Mouse (Mus musculus): Measurements from ENCODE around the gene Ttll3. TPM values are rescaled to one million over a fixed set of nuclear protein-coding genes. Genes with fewer than 3 reads are reported as not detected.

Ttll3 gene
- total and polyA plus RNA-seq, 3 experiments = 5.7 to 11.2 TPM; not detected in 1

- Histone ChIP-seq H3K36me3 (ENCODE audit: control insufficient read depth in 1 of 2, insufficient read depth in 2 of 2, low read length in 2 of 2) (peaks cover 0 to 10% of the 10 kb centered on the region in 2 experiments; a peak in 2 of 4 replicates), H3K27ac (ENCODE audit: control insufficient read depth, low read depth, low read length) (no peak overlapping the region), H3K4me3 (ENCODE audit: control insufficient read depth in 1 of 2, insufficient read depth in 1 of 2, low read depth in 2 of 2, low read length in 2 of 2) (no peak overlapping the region), H3K9ac (ENCODE audit: control insufficient read depth, low read depth, low read length, poor library complexity, severe bottlenecking) (no peak overlapping the region), H3K4me1 (ENCODE audit: control insufficient read depth in 1 of 2, insufficient read depth in 2 of 2, low read length in 2 of 2) (peaks cover 4 to 13% of the 10 kb centered on the region in 2 experiments), H3K9me3 (replicated peaks; ENCODE audit: insufficient read depth, low read length) (no peaks in the 10 kb centered on the region), H3K27me3 (ENCODE audit: control insufficient read depth in 1 of 2, insufficient read depth in 2 of 2, low read length in 2 of 2) (no peaks in the 10 kb centered on the region; a peak in 1 of 4 replicates), H3K79me2 (ENCODE audit: control insufficient read depth, insufficient read depth, low read length, poor library complexity) (peaks cover 13% of the 10 kb centered on the region)
- no peak for DNase-seq (ENCODE audit: low read depth, low spot score)
- TF ChIP-seq TAL1 (IDR thresholded peaks at IDR 0.05; ENCODE audit: low read length) (no peak), USF1 (IDR thresholded peaks at IDR 0.05; ENCODE audit: low read depth, low read length) (no peak), MAFK (IDR thresholded peaks at IDR 0.05; ENCODE audit: borderline replicate concordance, low read depth, low read length) (no peak), POLR2AphosphoS5 (IDR thresholded peaks at IDR 0.05; ENCODE audit: borderline replicate concordance, low read depth, low read length) (no peak), BHLHE40 (IDR thresholded peaks at IDR 0.05; ENCODE audit: borderline replicate concordance, low read depth, low read length) (no peak)
These were observed 49.8 kb downstream of the Ttll3 start for GRCm38 (mm10) chr6:113438721-113439430.

DNA sequence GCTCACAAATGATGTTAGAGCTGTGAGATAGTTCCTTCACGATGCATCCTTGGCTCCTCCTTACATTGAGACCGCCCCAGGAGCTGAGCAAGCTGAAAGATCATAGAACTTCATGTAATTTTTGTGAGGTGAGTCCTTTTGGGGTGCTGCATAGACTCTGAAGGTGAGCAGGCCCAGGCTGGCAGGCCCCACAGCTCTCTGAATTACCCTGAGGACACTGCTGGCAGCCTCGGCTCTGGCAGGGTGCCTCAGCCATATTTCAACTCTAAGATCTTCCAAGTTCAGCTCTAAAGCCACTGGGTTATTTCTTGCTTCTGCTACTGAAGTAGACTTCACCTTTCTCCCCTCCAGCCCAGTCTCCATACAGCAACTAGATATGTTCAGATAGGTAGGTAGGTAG, 51.6 kb downstream of the Ttll3 start:
- Histone ChIP-seq H3K79me2 (ENCODE audit: control insufficient read depth, insufficient read depth, low read length, poor library complexity) (peaks cover 18% of the 10 kb centered on the region), H3K27me3 (ENCODE audit: control insufficient read depth in 1 of 2, insufficient read depth in 2 of 2, low read length in 2 of 2) (no peaks in the 10 kb centered on the region; a peak in 1 of 4 replicates), H3K4me1 (ENCODE audit: control insufficient read depth in 1 of 2, insufficient read depth in 2 of 2, low read length in 2 of 2) (peaks cover 4 to 16% of the 10 kb centered on the region in 2 experiments), H3K27ac (ENCODE audit: control insufficient read depth, low read depth, low read length) (no peak overlapping the region), H3K36me3 (ENCODE audit: control insufficient read depth in 1 of 2, insufficient read depth in 2 of 2, low read length in 2 of 2) (peaks cover 5 to 13% of the 10 kb centered on the region in 2 experiments), H3K9ac (ENCODE audit: control insufficient read depth, low read depth, low read length, poor library complexity, severe bottlenecking) (no peak overlapping the region), H3K4me3 (ENCODE audit: control insufficient read depth in 1 of 2, insufficient read depth in 1 of 2, low read depth in 2 of 2, low read length in 2 of 2) (no peak overlapping the region), H3K9me3 (replicated peaks; ENCODE audit: insufficient read depth, low read length) (no peaks in the 10 kb centered on the region)
- TF ChIP-seq ZKSCAN1 (IDR thresholded peaks at IDR 0.05; ENCODE audit: low read depth, low read length) (no peak), ETS1 (IDR thresholded peaks at IDR 0.05; ENCODE audit: low read depth, low read length) (no peak), RAD21 (IDR thresholded peaks at IDR 0.05; ENCODE audit: low read depth, low read length) (no peak), POLR2A (IDR thresholded peaks at IDR 0.05; ENCODE audit: control insufficient read depth in 1 of 2, insufficient read depth in 1 of 2, low read depth in 1 of 2, low read length in 2 of 2, poor library complexity in 1 of 2) (no peak), KAT2A (conservative IDR thresholded peaks at IDR 0.05; ENCODE audit: low read depth, low read length) (no peak), ZMIZ1 (IDR thresholded peaks at IDR 0.05; ENCODE audit: low read depth, low read length) (no peak), BHLHE40 (IDR thresholded peaks at IDR 0.05; ENCODE audit: borderline replicate concordance, low read depth, low read length) (no peak), USF1 (IDR thresholded peaks at IDR 0.05; ENCODE audit: low read depth, low read length) (no peak), RCOR1 (IDR thresholded peaks at IDR 0.05; ENCODE audit: low read depth, low read length) (no peak), MEF2A (IDR thresholded peaks at IDR 0.05; ENCODE audit: extremely low read depth, insufficient replicate concordance, low read depth, low read length, poor library complexity, severe bottlenecking) (no peak), MYC (IDR thresholded peaks at IDR 0.05; ENCODE audit: low read depth, low read length) (no peak), TCF12 (IDR thresholded peaks at IDR 0.05; ENCODE audit: low read depth, low read length) (no peak), MAFK (IDR thresholded peaks at IDR 0.05; ENCODE audit: borderline replicate concordance, low read depth, low read length) (no peak), ZNF384 (IDR thresholded peaks at IDR 0.05; ENCODE audit: low read depth, low read length) (no peak), MXI1 (IDR thresholded peaks at IDR 0.05; ENCODE audit: low read depth, low read length) (no peak)
- DNase-seq (ENCODE audit: low read depth, low spot score) = no peak
